Mouse (Mus musculus) limb, embryonic 15.5 days (tissue): ENCODE results near the gene Nfe2l3. TPM values are rescaled to one million over a fixed set of nuclear protein-coding genes. Genes with fewer than 3 reads are reported as not detected.
"Not testable (repeated sequence)": the region's sequence is repeated elsewhere in the genome, so short reads cannot be mapped to it uniquely, and the experiment has no call there.

Experiments
- ATAC-seq: fragments of 200-750 bp; cut with Nextera tagmentation; 2 replicates; pipeline ENCODE4 v1.8.0; 2017; ENCODE audit warnings: low read depth, moderate TSS enrichment; ENCODE audit not compliant: insufficient number of reproducible peaks, low FRiP score, low TSS enrichment
- H3K27ac ChIP-seq: fragments of 300-500 bp; sonication (generic); 2 replicates; pipeline ENCODE4 v1.5.1; 2015; ENCODE audit warnings: moderate library complexity, mild to moderate bottlenecking, inconsistent platforms
- H3K27me3 ChIP-seq: fragments of 300-500 bp; sonication (generic); 2 replicates; pipeline ENCODE4 v1.6.1; 2015; ENCODE audit warnings: inconsistent platforms
- H3K36me3 ChIP-seq: fragments of 300-500 bp; sonication (generic); 2 replicates; pipeline ENCODE4 v1.6.1; 2015; ENCODE audit warnings: inconsistent platforms
- H3K4me1 ChIP-seq: fragments of 300-500 bp; sonication (generic); 2 replicates; pipeline ENCODE4 v1.6.1; 2015; ENCODE audit warnings: inconsistent platforms
- H3K4me2 ChIP-seq: fragments of 300-500 bp; sonication (generic); 2 replicates; pipeline ENCODE4 v1.6.1; 2015; ENCODE audit warnings: mild to moderate bottlenecking, inconsistent platforms
- H3K4me3 ChIP-seq: fragments of 300-500 bp; sonication (generic); 2 replicates; pipeline ENCODE4 v1.5.1; 2015; ENCODE audit warnings: mild to moderate bottlenecking, inconsistent platforms
- H3K9ac ChIP-seq: fragments of 300-500 bp; sonication (generic); 2 replicates; pipeline ENCODE4 v1.6.1; 2015; ENCODE audit warnings: inconsistent platforms
- H3K9me3 ChIP-seq: fragments of 300-500 bp; sonication (generic); 2 replicates; pipeline ENCODE4 v1.6.1; 2016; ENCODE audit warnings: inconsistent platforms
- WGBS: fragments of 180-500 bp; shearing (Covaris S2); methylation state at CpG from one replicate; pipeline ENCODE4 v1.1.7; 2015; 5-methylcytosine and 5-hydroxymethylcytosine counted together
- polyA plus RNA-seq: library from polyadenylated mRNA; unstranded; fragments of >200 nt; fragmentation: Nextera tagmentation; extraction: Ambion mirVana; gene quantifications from 2 replicates; pipeline ENCODE4 v1.2.1, GENCODE M21; 2015

Nfe2l3 gene
- polyA plus RNA-seq, 1 experiment from 2014 or later, result 5.9 TPM

DNA sequence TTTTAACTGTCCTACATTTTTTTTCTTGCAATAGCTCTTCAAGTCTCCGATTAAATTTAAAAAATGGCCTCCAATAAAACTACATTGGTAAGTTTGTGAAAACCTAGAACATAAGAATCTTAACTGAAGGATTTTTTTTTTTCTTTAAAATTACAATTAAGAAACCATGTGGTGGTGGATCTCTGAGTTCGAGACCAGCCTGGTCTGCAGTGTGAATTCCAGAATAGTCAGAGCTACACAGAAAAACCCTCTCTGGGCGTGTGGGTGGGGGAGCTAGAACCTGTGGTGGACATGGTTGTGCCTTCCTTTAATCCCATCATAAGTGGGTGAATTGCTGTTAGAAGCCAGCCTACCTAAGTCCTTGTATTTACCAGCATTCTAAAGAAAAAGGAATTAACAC, 39.3 kb downstream of the Nfe2l3 start:
- Histone ChIP-seq H3K9ac (peak overlapping the region; percentile 10; the same call in 1 of the 2 replicates), H3K4me3 (peak overlapping the region; percentile 87), H3K9me3 (no peaks in the 10 kb centered on the region), H3K4me1 (peaks cover 12% of the 10 kb centered on the region), H3K27ac (no peak overlapping the region), H3K27me3 (no peaks in the 10 kb centered on the region), H3K4me2 (peak overlapping the region; percentile 43), H3K36me3 (peaks cover 25% of the 10 kb centered on the region)
- no peak for ATAC-seq
- WGBS, result 8% methylated on average over 3 of the region's 3 CpGs

DNA sequence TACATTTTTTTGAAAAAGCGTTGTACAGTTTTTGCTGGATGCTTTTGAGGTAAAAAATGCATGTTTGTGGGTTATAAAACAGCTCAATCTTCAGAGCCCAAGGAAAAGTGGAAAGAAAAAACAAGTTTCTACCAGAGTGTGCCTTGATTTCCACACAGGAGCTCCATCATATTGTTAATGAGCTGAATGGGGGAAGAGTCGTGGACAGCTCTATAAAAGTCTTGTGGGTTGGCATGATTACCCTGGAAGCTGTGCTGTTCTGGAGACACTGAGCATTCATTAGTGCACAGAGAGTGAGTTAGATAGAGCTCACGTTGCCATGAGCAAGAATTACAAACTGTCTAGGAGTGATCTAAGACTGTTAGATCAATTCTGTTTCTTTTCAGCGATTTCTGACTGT, 39.7 kb downstream of the Nfe2l3 start:
- Histone ChIP-seq H3K4me2 (peak overlapping the region; percentile 43), H3K27ac (no peak overlapping the region), H3K4me1 (peaks cover 10% of the 10 kb centered on the region), H3K9ac (peak overlapping the region; percentile 10; the same call in 1 of the 2 replicates), H3K9me3 (no peaks in the 10 kb centered on the region), H3K27me3 (no peaks in the 10 kb centered on the region), H3K4me3 (peak overlapping the region; percentile 87), H3K36me3 (peaks cover 26% of the 10 kb centered on the region)
- ATAC-seq, result no peak
- 35% methylated on average over 4 of the region's 4 CpGs for WGBS

DNA sequence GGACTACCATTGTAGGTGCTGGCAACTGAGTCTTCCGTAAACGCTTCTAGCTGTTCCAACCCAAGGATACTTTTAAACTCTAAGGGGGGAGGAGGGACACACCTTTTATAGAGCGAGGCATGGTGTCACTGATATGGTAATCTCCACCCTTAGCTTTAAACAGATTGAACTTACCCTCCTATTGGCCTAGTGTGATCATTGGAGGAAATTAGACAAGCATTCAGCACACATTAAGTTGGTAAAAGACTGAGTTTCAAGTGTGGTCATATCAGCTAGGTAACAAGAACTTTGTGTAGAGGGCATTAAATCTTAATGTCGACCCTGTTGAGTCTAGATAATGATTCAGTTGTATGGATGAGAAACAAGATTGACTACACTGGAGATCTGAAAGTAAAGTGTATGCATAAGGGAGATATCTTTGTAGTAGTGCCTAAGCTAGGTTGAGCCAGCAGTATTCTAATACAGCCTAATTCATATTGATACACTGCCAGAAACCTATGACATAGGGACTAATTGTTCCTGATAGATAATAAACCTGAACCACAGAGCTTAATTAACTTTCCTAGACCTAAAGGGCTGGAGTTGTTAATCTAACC, 46.8 kb downstream of the Nfe2l3 start:
- Histone ChIP-seq H3K4me1 (no peaks in the 10 kb centered on the region), H3K27ac (no peak overlapping the region), H3K9ac (no peak overlapping the region), H3K4me3 (no peak overlapping the region), H3K36me3 (peaks cover 65% of the 10 kb centered on the region), H3K4me2 (no peak overlapping the region), H3K27me3 (no peaks in the 10 kb centered on the region), H3K9me3 (no peaks in the 10 kb centered on the region)
- 93% methylated on average over 4 of the region's 4 CpGs for WGBS
- no peak for ATAC-seq

DNA sequence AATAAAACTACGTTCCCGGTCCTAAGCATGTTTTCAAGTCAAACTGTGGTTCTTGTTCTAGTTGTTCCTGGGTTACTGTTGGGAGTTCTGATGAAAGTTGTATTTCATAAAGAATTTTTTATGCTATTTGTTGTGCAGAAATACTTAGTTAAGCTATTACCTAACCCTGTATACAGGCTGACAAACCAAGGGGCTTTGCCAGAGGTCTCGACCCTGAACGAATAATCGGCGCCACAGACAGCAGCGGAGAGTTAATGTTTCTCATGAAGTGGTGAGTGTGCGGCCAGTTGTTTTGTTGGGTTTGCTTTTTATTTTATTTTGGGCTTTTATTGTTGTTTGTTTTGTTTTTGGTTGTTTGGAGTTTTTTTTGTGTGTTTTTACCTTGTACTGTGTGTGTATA, 49.1 kb downstream of the Nfe2l3 start:
- Histone ChIP-seq H3K36me3 (peaks cover 53% of the 10 kb centered on the region), H3K4me2 (no peak overlapping the region), H3K27me3 (no peaks in the 10 kb centered on the region), H3K4me3 (no peak overlapping the region), H3K4me1 (no peaks in the 10 kb centered on the region), H3K27ac (no peak overlapping the region), H3K9ac (no peak overlapping the region), H3K9me3 (no peaks in the 10 kb centered on the region)
- no peak for ATAC-seq
- 85% methylated on average over 8 of the region's 8 CpGs for WGBS

DNA sequence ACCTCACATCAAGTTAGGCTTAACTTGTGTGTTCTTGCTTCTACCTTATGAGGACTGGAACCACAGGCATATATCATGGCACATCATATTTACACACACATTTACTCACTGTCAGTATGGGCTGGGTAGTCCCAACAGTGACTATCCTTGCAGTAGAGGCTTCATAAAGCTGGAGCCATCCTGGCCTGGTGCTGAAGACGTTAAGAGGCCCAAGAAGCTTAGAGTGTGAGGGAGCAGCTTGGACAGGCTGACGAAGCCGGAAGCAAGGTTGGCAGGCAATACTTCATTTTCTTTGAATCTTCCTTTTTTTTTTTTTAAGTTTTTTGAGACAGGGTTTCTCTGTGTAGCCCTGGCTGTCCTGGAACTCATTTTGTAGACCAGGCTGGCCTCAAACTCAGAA, 51.4 kb downstream of the Nfe2l3 start:
- 91% methylated on average over 3 of the region's 3 CpGs for whole genome bisulfite sequencing
- Histone ChIP-seq H3K4me3 (no peak overlapping the region), H3K27me3 (no peaks in the 10 kb centered on the region), H3K9me3 (peaks cover 5% of the 10 kb centered on the region; the same call in 1 of the 2 replicates), H3K27ac (no peak overlapping the region), H3K9ac (no peak overlapping the region), H3K4me1 (no peaks in the 10 kb centered on the region), H3K4me2 (no peak overlapping the region), H3K36me3 (peaks cover 43% of the 10 kb centered on the region)
- no peak for ATAC-seq

DNA sequence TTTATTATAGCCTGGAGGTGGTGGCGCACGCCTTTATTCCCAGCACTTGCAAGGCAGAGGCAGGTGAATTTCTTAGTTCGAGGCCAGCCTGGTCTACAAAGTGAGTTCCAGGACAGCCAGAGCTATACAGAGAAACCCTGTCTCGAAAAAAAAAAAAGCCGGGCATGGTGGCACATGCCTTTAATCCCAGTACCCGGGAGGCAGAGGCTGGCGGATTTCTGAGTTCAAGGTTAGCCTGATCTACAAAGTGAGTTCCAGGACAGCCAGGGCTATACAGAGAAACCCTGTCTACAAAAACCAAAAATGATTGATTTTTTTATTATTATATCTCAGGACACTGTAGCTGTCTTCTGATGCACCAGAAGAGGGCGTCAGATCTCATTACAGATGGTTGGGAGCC, 52.1 kb downstream of the Nfe2l3 start:
- not testable (repeated sequence) for H3K4me1 ChIP-seq
- WGBS, result 86% methylated on average over 8 of the region's 8 CpGs

DNA sequence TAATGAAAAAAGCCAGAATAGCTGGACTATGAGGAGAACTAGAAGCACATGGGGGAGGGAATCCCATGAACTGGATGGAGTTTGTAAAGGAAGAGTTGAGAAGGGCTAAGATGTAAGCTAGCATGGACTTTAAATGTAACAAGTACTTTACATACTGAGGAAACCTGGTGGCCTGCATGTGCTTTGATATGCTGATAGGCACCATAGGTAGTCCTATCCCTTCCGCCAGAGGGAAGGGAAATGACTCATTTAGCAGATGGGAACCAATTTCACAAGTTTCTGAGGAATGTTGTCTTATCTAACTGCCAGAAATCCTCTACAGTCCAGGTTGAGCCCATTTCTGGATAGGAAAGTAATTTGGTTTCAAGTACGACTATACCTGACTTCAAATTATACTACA, 53.2 kb downstream of the Nfe2l3 start:
- no peak for ATAC-seq
- 51% methylated on average over 2 of the region's 2 CpGs for WGBS

More for the DNA sequence above, 52.1 kb downstream of the Nfe2l3 start:
- ATAC-seq, H3K4me2 ChIP-seq, H3K27me3 ChIP-seq, H3K27ac ChIP-seq, H3K9me3 ChIP-seq, H3K4me3 ChIP-seq, H3K9ac ChIP-seq: not testable (repeated sequence)
- H3K36me3 ChIP-seq, result peaks cover 36% of the 10 kb centered on the region

DNA sequence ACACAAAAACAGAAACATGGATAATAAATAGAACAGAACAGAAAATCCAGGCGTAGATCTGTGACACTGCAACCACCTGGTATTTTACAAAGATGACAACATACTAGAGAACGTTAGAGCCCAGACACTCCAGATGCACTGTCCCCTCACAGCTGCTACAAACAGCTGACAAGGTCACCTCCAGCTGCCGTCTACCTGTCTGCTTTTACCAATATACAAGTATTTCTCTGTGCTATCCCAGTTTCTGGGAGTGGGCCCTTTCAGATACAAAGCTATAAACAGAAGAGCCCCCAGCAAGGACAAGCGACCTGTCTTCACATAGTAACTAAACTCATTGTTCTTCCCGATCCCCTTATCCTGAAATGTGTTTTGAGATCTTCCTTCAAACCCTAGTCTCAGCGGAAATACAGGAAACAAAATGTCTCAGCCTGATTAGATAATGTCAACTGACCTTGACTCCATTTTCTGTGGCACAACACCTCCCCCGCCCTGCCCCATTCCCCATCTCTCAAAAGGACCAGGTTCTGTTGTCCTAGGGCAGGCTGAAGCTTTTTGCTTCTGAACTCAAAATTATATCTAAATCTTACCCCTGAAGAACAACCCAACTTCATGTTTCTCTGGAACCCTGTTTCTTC, 53.7 kb downstream of the Nfe2l3 start:
- Histone ChIP-seq H3K36me3 (peaks cover 20% of the 10 kb centered on the region), H3K27ac (no peak overlapping the region), H3K4me2 (no peak overlapping the region), H3K4me3 (no peak overlapping the region), H3K9me3 (peaks cover 5% of the 10 kb centered on the region; the same call in 1 of the 2 replicates), H3K4me1 (no peaks in the 10 kb centered on the region), H3K27me3 (no peaks in the 10 kb centered on the region), H3K9ac (no peak overlapping the region)
- 66% methylated on average over 7 of the region's 7 CpGs for WGBS
- ATAC-seq, result no peak

More for the DNA sequence above, 53.2 kb downstream of the Nfe2l3 start:
- H3K36me3 ChIP-seq, result peaks cover 25% of the 10 kb centered on the region
- no peak overlapping the region for H3K4me2 ChIP-seq
- H3K27me3 ChIP-seq, result no peaks in the 10 kb centered on the region
- no peaks in the 10 kb centered on the region for H3K4me1 ChIP-seq
- H3K4me3 ChIP-seq, result no peak overlapping the region
- peak overlapping the region; percentile 3; the same call in 1 of the 2 replicates for H3K27ac ChIP-seq
- H3K9me3 ChIP-seq, result peaks cover 5% of the 10 kb centered on the region; the same call in 1 of the 2 replicates
- H3K9ac ChIP-seq, result no peak overlapping the region

DNA sequence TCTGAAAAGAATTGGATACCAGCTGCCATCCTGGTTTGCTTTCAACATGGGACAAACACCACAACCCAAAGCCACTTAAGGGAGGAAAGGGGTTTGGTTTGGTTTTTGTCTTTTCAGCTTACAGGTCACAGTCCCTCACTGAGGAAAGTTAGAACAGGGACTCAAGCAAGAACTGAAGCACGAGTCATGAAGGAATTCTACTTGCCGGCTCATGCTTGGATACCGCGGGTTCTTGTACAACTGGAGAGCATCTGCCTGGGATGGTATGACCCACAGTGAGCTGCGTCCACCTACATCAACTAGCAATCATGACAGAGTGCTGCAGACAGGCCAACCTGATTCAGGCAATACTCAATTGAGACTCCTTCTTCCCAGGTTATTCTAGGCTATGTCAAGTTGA, 54.3 kb downstream of the Nfe2l3 start:
- Histone ChIP-seq H3K4me1 (no peaks in the 10 kb centered on the region), H3K36me3 (peaks cover 14% of the 10 kb centered on the region), H3K9ac (no peak overlapping the region), H3K9me3 (peaks cover 5% of the 10 kb centered on the region; the same call in 1 of the 2 replicates), H3K27me3 (no peaks in the 10 kb centered on the region), H3K4me2 (no peak overlapping the region), H3K27ac (no peak overlapping the region), H3K4me3 (no peak overlapping the region)
- WGBS, result 90% methylated on average over 5 of the region's 5 CpGs
- no peak for ATAC-seq

DNA sequence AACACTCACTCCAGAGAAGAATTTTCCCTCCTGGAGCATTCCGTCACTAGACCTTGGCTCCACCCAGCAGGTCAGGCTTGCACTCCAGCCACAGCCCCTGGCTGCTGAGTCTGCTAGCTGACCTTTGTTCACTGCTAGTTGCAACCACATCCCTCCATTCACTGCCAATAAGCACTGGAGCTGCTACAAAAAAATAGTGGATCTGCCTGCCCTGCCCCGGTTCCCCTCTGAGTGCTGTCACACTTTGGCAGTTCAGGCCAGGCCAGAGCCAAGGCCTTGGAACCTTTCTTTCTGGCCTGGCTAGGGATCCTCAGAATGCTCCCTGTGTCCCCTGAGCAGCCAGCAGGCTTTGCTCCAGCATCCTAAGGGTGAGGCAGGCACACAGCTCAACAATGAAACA, 57.3 kb downstream of the Nfe2l3 start:
- H3K4me3 ChIP-seq, result no peak overlapping the region
- no peak overlapping the region for H3K4me2 ChIP-seq
- ATAC-seq, result no peak
- no peak overlapping the region for H3K9ac ChIP-seq
- H3K36me3 ChIP-seq, result no peaks in the 10 kb centered on the region
- WGBS, result 32% methylated on average over 2 of the region's 2 CpGs
- no peaks in the 10 kb centered on the region for H3K4me1 ChIP-seq
- H3K9me3 ChIP-seq, result peaks cover 5% of the 10 kb centered on the region; the same call in 1 of the 2 replicates
- peak overlapping the region; percentile 9; the same call in 1 of the 2 replicates for H3K27ac ChIP-seq
- H3K27me3 ChIP-seq, result no peaks in the 10 kb centered on the region

DNA sequence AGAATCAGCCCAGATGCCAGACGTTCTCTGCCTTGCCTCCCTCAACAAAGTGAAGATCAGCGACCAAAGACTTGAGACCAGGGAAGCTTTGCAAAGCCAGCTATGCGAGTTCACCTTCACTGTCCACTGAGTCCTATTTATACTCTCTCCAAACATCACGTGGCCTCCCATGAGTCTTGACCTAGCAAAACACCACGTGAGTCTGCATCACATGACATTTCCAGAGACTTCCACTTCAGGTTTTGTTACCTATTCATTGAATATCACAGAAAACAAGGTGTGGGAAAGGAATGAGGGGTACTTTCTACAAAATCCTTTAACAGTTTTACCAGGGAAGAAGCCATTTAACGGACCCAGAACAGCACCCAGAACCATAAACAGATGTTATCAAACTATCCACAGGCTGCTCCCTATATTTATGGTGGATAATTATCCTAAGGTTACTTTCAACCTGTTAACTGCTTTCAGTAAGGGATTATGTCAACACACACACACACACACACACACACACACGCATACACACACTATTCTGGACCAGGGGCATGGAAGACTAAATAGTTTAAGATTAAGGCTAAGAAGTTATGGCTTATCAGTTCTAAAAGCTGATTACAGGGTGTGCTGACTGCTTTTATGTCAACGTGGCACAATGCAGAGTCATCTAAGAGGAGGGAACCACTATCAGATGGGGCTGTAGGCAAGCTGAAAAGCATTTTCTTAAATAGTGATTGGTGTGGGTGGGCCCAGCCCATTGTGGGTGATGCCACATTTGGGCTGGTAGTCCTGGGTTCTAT, 65.0 kb downstream of the Nfe2l3 start:
- Histone ChIP-seq H3K9ac (no peak overlapping the region), H3K36me3 (no peaks in the 10 kb centered on the region)
- WGBS, result 60% methylated on average over 8 of the region's 8 CpGs

DNA sequence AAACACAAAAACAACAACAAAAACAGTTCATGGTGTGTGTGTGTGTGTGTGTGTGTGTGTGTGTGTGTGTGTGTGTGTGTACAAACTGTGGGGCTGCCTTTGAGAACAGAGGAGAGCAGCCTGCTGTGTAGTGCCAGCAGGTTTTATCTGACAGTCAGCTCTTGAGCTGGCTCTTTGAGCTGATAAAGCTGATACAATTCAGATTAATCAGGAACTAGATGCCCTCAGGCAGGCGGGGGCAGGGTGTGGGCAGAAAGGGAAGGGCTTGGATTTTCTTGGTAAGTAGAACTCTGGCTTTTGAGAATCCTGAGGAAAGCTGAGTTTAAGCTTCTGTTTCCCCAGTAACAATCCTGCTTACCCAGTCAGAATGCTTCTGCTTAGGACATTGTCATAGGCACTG, 73.2 kb downstream of the Nfe2l3 start:
- 61% methylated on average over 1 of the region's 1 CpGs for WGBS
- no peaks in the 10 kb centered on the region for H3K36me3 ChIP-seq
- ATAC-seq, result no peak

More for the DNA sequence above, 65.0 kb downstream of the Nfe2l3 start:
- H3K27ac ChIP-seq, result no peak overlapping the region
- ATAC-seq, result no peak
- no peak overlapping the region for H3K4me3 ChIP-seq
- no peaks in the 10 kb centered on the region for H3K4me1 ChIP-seq
- no peaks in the 10 kb centered on the region for H3K27me3 ChIP-seq
- no peaks in the 10 kb centered on the region for H3K9me3 ChIP-seq
- no peak overlapping the region for H3K4me2 ChIP-seq

More for the DNA sequence above, 73.2 kb downstream of the Nfe2l3 start:
- Histone ChIP-seq H3K4me3 (no peak overlapping the region), H3K9ac (no peak overlapping the region), H3K4me1 (no peaks in the 10 kb centered on the region), H3K9me3 (no peaks in the 10 kb centered on the region), H3K4me2 (no peak overlapping the region), H3K27me3 (no peaks in the 10 kb centered on the region), H3K27ac (no peak overlapping the region)
